Mouse (Mus musculus) E14TG2a.4 (cell line): ENCODE measurements at regions not wholly inside any gene's neighbourhood (a gene's known extent, or its start where the extent isn't known, plus 50 kb on each side); places are given as distances from the start of the nearest gene placed in this dataset.

ENCODE experiments used
- CTCF ChIP-seq: conservative IDR thresholded peaks from 2 replicates; pipeline ENCODE4 v1.5.1; 2014; ENCODE audit warnings: low read length
- NANOG ChIP-seq: IDR thresholded peaks from 2 replicates; pipeline ENCODE4 v1.6.1; 2014; ENCODE audit warnings: borderline replicate concordance, low read length, mixed read lengths

DNA sequence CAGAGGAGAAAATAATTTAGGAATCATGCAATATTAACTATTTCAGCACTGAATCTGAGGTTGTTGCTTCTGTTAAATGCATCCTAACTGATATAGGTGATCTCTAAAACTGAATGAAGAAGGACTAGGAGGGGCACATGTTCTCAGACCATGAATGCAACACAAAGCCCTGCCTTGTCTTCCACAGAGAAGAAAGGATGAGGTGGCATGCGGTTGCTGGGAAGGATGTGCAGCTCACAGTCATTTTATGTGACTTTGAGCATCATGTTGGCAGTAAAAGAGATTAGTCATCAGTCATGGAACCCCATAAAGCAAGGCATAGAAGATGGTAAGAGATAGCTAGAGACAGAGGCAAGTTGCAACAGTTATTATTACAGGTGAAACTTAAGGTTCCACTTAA, 163.2 kb upstream of the Sp8 start:
- TF ChIP-seq CTCF (no peak), NANOG (no peak)
